13 mouse cellular contexts compared by ENCODE assay signal in genomic region chr4:134058166-134058715, GRCm38 (mm10). TPM values are rescaled to one million over a fixed set of nuclear protein-coding genes. Genes with fewer than 3 reads are reported as not detected.
DNase-seq lines count a peak whose midpoint lies in the region; ATAC-seq and TF ChIP-seq lines count a peak whose summit lies in the region.
"Had no signal": no experiment of that assay in that cellular context is flagged by ENCODE, and none has a peak within 500 bp of the region (broad histone marks: within the 10 kb centered on the region; RNA-seq: fewer than 3 reads in every experiment).

No protein-coding gene starts in this region.

- no peak for TF ChIP-seq CTCF in testis, adult 2 months (IDR thresholded peaks at IDR 0.05; ENCODE audit: control insufficient read depth, insufficient read depth, insufficient replicate concordance, low read depth, low read length)

- H3K9ac ChIP-seq in heart, embryonic 13.5 days: no peak overlapping the region
- H3K9ac ChIP-seq in liver, embryonic 15.5 days: no peak overlapping the region

- no peaks in the 10 kb centered on the region for H3K9me3 ChIP-seq in heart, embryonic 13.5 days
- H3K9me3 ChIP-seq in liver, embryonic 15.5 days (replicated peaks): no peaks in the 10 kb centered on the region

- 24% methylated on average over 14 of the region's 14 CpGs for WGBS in heart, embryonic 13.5 days
- WGBS in liver, embryonic 15.5 days (ENCODE audit: insufficient replicate concordance): 19% methylated on average over 14 of the region's 14 CpGs

- DNase-seq in heart, adult 9 months (ENCODE audit: low spot score in 2 of 2): no peak
- DNase-seq in testis, postnatal 14 days (ENCODE audit: low spot score): no peak
- DNase-seq in adipocyte (ENCODE audit: low spot score): no peak
- DNase-seq in gastrocnemius, postnatal 4 days (ENCODE audit: low spot score in 2 of 2): no peak
- no peak for DNase-seq in left cerebral cortex, adult 11 months (ENCODE audit: low spot score)
- DNase-seq: heart, adult 18-20 months had no signal

- no peak; the same call in 1 of the 2 replicates for TF ChIP-seq POLR2A in testis, adult 2 months (IDR thresholded peaks at IDR 0.05; ENCODE audit: control insufficient read depth, low read depth, low read length)

- H3K4me2 ChIP-seq in heart, embryonic 13.5 days: peak overlapping the region; percentile 53
- peak overlapping the region; percentile 37 for H3K4me2 ChIP-seq in liver, embryonic 15.5 days

- H3K36me3 ChIP-seq in heart, embryonic 13.5 days: no peaks in the 10 kb centered on the region
- H3K36me3 ChIP-seq in testis, adult 2 months (ENCODE audit: control insufficient read depth, insufficient read depth, low read length): no peaks in the 10 kb centered on the region
- no peaks in the 10 kb centered on the region for H3K36me3 ChIP-seq in liver, embryonic 15.5 days (replicated peaks)

- peak overlapping the region; percentile 20 for H3K4me3 ChIP-seq in heart, embryonic 13.5 days
- H3K4me3 ChIP-seq in testis, adult 2 months (ENCODE audit: control insufficient read depth, low read depth, low read length): peak overlapping the region; percentile 5; the same call in 1 of the 2 replicates
- peak overlapping the region; percentile 11; the same call in 1 of the 2 replicates for H3K4me3 ChIP-seq in liver, embryonic 15.5 days (replicated peaks)
- H3K4me3 ChIP-seq: myocyte had no signal

- peaks cover 61% of the 10 kb centered on the region for H3K27me3 ChIP-seq in heart, embryonic 13.5 days (replicated peaks)
- H3K27me3 ChIP-seq in testis, adult 2 months (ENCODE audit: control insufficient read depth, insufficient read depth, low read length): no peaks in the 10 kb centered on the region
- peaks cover 10% of the 10 kb centered on the region for H3K27me3 ChIP-seq in liver, embryonic 15.5 days

- H3K27ac ChIP-seq in heart, embryonic 13.5 days (replicated peaks): no peak overlapping the region
- no peak overlapping the region for H3K27ac ChIP-seq in testis, adult 2 months (ENCODE audit: control insufficient read depth, insufficient read depth, low read depth, low read length)
- no peak overlapping the region for H3K27ac ChIP-seq in liver, embryonic 15.5 days (replicated peaks)

- ATAC-seq in heart, embryonic 13.5 days (ENCODE audit: extremely low read depth, insufficient number of reproducible peaks, low FRiP score, low TSS enrichment): no peak
- no peak for ATAC-seq in liver, embryonic 15.5 days (ENCODE audit: insufficient read depth)

- H3K4me1 ChIP-seq in heart, embryonic 13.5 days: peaks cover 4% of the 10 kb centered on the region; the same call in 1 of the 2 replicates
- H3K4me1 ChIP-seq in testis, adult 2 months (ENCODE audit: control insufficient read depth, insufficient read depth, low read length): peaks cover 11% of the 10 kb centered on the region
- peaks cover 20% of the 10 kb centered on the region for H3K4me1 ChIP-seq in liver, embryonic 15.5 days (replicated peaks)

RNA-seq across cellular contexts. Expression of gene Crybg2, which starts 2.4 kb away (rescaled TPM):
- polyA plus RNA-seq in heart, embryonic 13.5 days (2015; fragmentation: Nextera tagmentation; extraction: Ambion mirVana): 0.46 TPM in 1 of 2 replicates, not detected in the other
- polyA plus RNA-seq in testis, adult 2 months (2012; rRNA removed): 2.3 and 2.4 TPM in 2 replicates
- polyA plus RNA-seq in liver, embryonic 15.5 days (2015; fragmentation: Nextera tagmentation; extraction: Ambion mirVana): 0.59 TPM in 1 of 2 replicates, not detected in the other
- under 1 TPM in 1 of 2 experiments, not detected in 1; 0.54 TPM for total RNA-seq in gastrocnemius, postnatal 4 days (2021)
- total RNA-seq: adrenal gland, postnatal 36 days had no signal
- polyA plus RNA-seq: C2C12 had no signal

RNA-seq across cellular contexts. Expression of gene Zfp683, which starts 4.6 kb away (rescaled TPM):
- polyA plus RNA-seq in heart, embryonic 13.5 days (2015; fragmentation: Nextera tagmentation; extraction: Ambion mirVana): not detected in 2 replicates
- 0.11 TPM in 2 replicates for polyA plus RNA-seq in testis, adult 2 months (2012; rRNA removed)
- polyA plus RNA-seq in liver, embryonic 15.5 days (2015; fragmentation: Nextera tagmentation; extraction: Ambion mirVana): not detected in 2 replicates
- total RNA-seq in gastrocnemius, postnatal 4 days (2021): under 1 TPM in 1 of 2 experiments, not detected in 1; 0.23 TPM
- total RNA-seq: adrenal gland, postnatal 36 days; heart, adult 18-20 months; left cerebral cortex, postnatal 14 days had no signal
- polyA plus RNA-seq: C2C12, myocyte had no signal

RNA-seq across cellular contexts. Expression of gene Cd52, which starts 36.6 kb away (rescaled TPM):
- 7.6 and 7.7 TPM in 2 replicates for polyA plus RNA-seq in heart, embryonic 13.5 days (2015; fragmentation: Nextera tagmentation; extraction: Ambion mirVana)
- polyA plus RNA-seq in testis, adult 2 months (2012; rRNA removed): 2.0 and 660 TPM in 2 replicates
- 47.4 and 51.5 TPM in 2 replicates for polyA plus RNA-seq in liver, embryonic 15.5 days (2015; fragmentation: Nextera tagmentation; extraction: Ambion mirVana)
- total RNA-seq in gastrocnemius, postnatal 4 days (2021): 1 to 10 TPM; 2.4 to 2.7 TPM
- polyA plus RNA-seq: C2C12, myocyte had no signal

RNA-seq across cellular contexts. Expression of gene Lin28a, which starts 39.6 kb away (rescaled TPM):
- polyA plus RNA-seq in heart, embryonic 13.5 days (2015; fragmentation: Nextera tagmentation; extraction: Ambion mirVana): 0.25 and 0.27 TPM in 2 replicates
- polyA plus RNA-seq in testis, adult 2 months (2012; rRNA removed): 1.2 TPM in 2 replicates
- 0.91 and 1.5 TPM in 2 replicates for polyA plus RNA-seq in liver, embryonic 15.5 days (2015; fragmentation: Nextera tagmentation; extraction: Ambion mirVana)
- total RNA-seq in gastrocnemius, postnatal 4 days (2021): 1 to 10 TPM; 2.7 to 3.5 TPM
- total RNA-seq: adrenal gland, postnatal 36 days; heart, adult 18-20 months; left cerebral cortex, postnatal 14 days had no signal
- polyA plus RNA-seq: C2C12 had no signal

RNA-seq across cellular contexts. Expression of gene Ubxn11, which starts 44.1 kb away (rescaled TPM):
- polyA plus RNA-seq in heart, embryonic 13.5 days (2015; fragmentation: Nextera tagmentation; extraction: Ambion mirVana): 1.7 and 2.1 TPM in 2 replicates
- polyA plus RNA-seq in testis, adult 2 months (2012; rRNA removed): 457 and 483 TPM in 2 replicates
- 1.8 and 2.1 TPM in 2 replicates for polyA plus RNA-seq in liver, embryonic 15.5 days (2015; fragmentation: Nextera tagmentation; extraction: Ambion mirVana)
- 1 to 10 TPM; 3.2 to 3.7 TPM for total RNA-seq in gastrocnemius, postnatal 4 days (2021)
